Mouse (Mus musculus) olfactory bulb, adult 2 months (tissue): ENCODE measurements at regions not wholly inside any gene's neighbourhood (a gene's known extent, or its start where the extent isn't known, plus 50 kb on each side); places are given as distances from the start of the nearest gene placed in this dataset.

Source experiments
- H3K27ac ChIP-seq: fragments of 200-500 bp; 2 replicates; pipeline ENCODE4 v1.5.1; 2012; ENCODE audit warnings: low read depth, low read length; ENCODE audit not compliant: insufficient read depth
- H3K4me1 ChIP-seq: fragments of 200-500 bp; 2 replicates; pipeline ENCODE4 v1.6.1; 2012; ENCODE audit warnings: low read length; ENCODE audit not compliant: control insufficient read depth, insufficient read depth
- H3K4me3 ChIP-seq: fragments of 200-500 bp; 2 replicates; pipeline ENCODE4 v1.5.1; 2012; ENCODE audit warnings: mild to moderate bottlenecking, low read depth, low read length, moderate library complexity; ENCODE audit not compliant: insufficient read depth
- CTCF ChIP-seq: fragments of 200-500 bp; IDR thresholded peaks from 2 replicates; pipeline ENCODE4 v1.5.1; 2012; ENCODE audit warnings: low read depth, mild to moderate bottlenecking, low read length, moderate library complexity; ENCODE audit not compliant: insufficient read depth
- POLR2A ChIP-seq: fragments of 200-500 bp; IDR thresholded peaks from 2 replicates; pipeline ENCODE4 v1.6.1; 2012; ENCODE audit warnings: mild to moderate bottlenecking, low read depth, low read length, moderate library complexity; ENCODE audit not compliant: insufficient read depth
- WGBS: fragments of 180-500 bp; shearing (Covaris S2); methylation state at CpG from one replicate; pipeline ENCODE4 v1.1.7; 2018; 5-methylcytosine and 5-hydroxymethylcytosine counted together

- TF ChIP-seq CTCF (no peak), POLR2A (no peak)
- Histone ChIP-seq H3K27ac (no peak overlapping the region), H3K4me3 (no peak overlapping the region), H3K4me1 (peaks cover 6% of the 10 kb centered on the region)
- WGBS = 94% methylated on average over 6 of the region's 6 CpGs
Observed at GRCm38 (mm10) chr8:26274481-26274880, 155.1 kb downstream of the Gm45692 start.

GRCm38 (mm10) chr8:26282156-26282935 is 163.0 kb downstream of the Gm45692 start:
- 87% methylated on average over 11 of the region's 11 CpGs for WGBS
- no peak for TF ChIP-seq POLR2A
- no peak for TF ChIP-seq CTCF
- H3K27ac ChIP-seq = no peak overlapping the region
- no peaks in the 10 kb centered on the region for H3K4me1 ChIP-seq
- no peak overlapping the region for H3K4me3 ChIP-seq

- no peak overlapping the region for H3K4me3 ChIP-seq
- H3K27ac ChIP-seq = no peak overlapping the region
- 70% methylated on average over 2 of the region's 2 CpGs for WGBS
- H3K4me1 ChIP-seq = no peaks in the 10 kb centered on the region
- TF ChIP-seq POLR2A (no peak), CTCF (no peak)
Observed at GRCm38 (mm10) chr8:26283957-26284356, 164.6 kb downstream of the Gm45692 start.

GRCm38 (mm10) chr8:26287665-26288064 is 168.3 kb downstream of the Gm45692 start:
- TF ChIP-seq POLR2A (no peak), CTCF (no peak)
- H3K27ac ChIP-seq = no peak overlapping the region
- H3K4me3 ChIP-seq = no peak overlapping the region
- 39% methylated on average over 6 of the region's 6 CpGs for WGBS
- no peaks in the 10 kb centered on the region for H3K4me1 ChIP-seq

- TF ChIP-seq CTCF = no peak
- H3K27ac ChIP-seq = no peak overlapping the region
- no peaks in the 10 kb centered on the region for H3K4me1 ChIP-seq
- 88% methylated on average over 4 of the region's 4 CpGs for WGBS
- no peak overlapping the region for H3K4me3 ChIP-seq
Observed at GRCm38 (mm10) chr8:26288163-26288562, 168.8 kb downstream of the Gm45692 start.

- TF ChIP-seq POLR2A (no peak), CTCF (no peak)
- peaks cover 2% of the 10 kb centered on the region; the same call in 1 of the 2 replicates for H3K4me1 ChIP-seq
- no peak overlapping the region for H3K4me3 ChIP-seq
- 84% methylated on average over 10 of the region's 10 CpGs for WGBS
- H3K27ac ChIP-seq = no peak overlapping the region
Observed at GRCm38 (mm10) chr8:26298066-26298804, 178.9 kb downstream of the Gm45692 start.

GRCm38 (mm10) chr8:26300246-26300645 is 180.9 kb downstream of the Gm45692 start:
- 29% methylated on average over 6 of the region's 6 CpGs for WGBS
- no peak for TF ChIP-seq POLR2A
- no peak for TF ChIP-seq CTCF
- Histone ChIP-seq H3K4me3 (no peak overlapping the region), H3K27ac (no peak overlapping the region), H3K4me1 (peaks cover 2% of the 10 kb centered on the region; the same call in 1 of the 2 replicates)

- peaks cover 2% of the 10 kb centered on the region; the same call in 1 of the 2 replicates for H3K4me1 ChIP-seq
- TF ChIP-seq POLR2A (no peak), CTCF (no peak)
- WGBS = 67% methylated on average over 4 of the region's 4 CpGs
- no peak overlapping the region for H3K27ac ChIP-seq
- H3K4me3 ChIP-seq = no peak overlapping the region
Observed at GRCm38 (mm10) chr8:26301961-26302360, 182.6 kb downstream of the Gm45692 start.

GRCm38 (mm10) chr8:26304566-26304965 is 185.2 kb downstream of the Gm45692 start:
- Histone ChIP-seq H3K4me1 (peaks cover 2% of the 10 kb centered on the region; the same call in 1 of the 2 replicates), H3K4me3 (no peak overlapping the region), H3K27ac (no peak overlapping the region)
- TF ChIP-seq POLR2A = no peak
- TF ChIP-seq CTCF = no peak
- WGBS = 88% methylated on average over 6 of the region's 6 CpGs
